Mouse (Mus musculus): ENCODE results near the gene Exoc7. TPM values are rescaled to one million over a fixed set of nuclear protein-coding genes. Genes with fewer than 3 reads are reported as not detected.

Exoc7 gene
- polyA plus RNA-seq, 1 experiment from 2014 or later = 63.8 TPM

GRCm38 (mm10) chr11:116292401-116292800, 14.6 kb downstream of the Exoc7 start:
- 93% methylated on average over 13 of the region's 13 CpGs for WGBS
- Histone ChIP-seq H3K27ac (ENCODE audit: low read depth) (no peak overlapping the region), H3K4me3 (ENCODE audit: low read depth, low read length) (no peak overlapping the region), H3K36me3 (ENCODE audit: control insufficient read depth, insufficient read depth, low read length) (peaks cover 66% of the 10 kb centered on the region), H3K4me2 (ENCODE audit: low read length) (no peak overlapping the region), H3K9me3 (ENCODE audit: control insufficient read depth, low read length) (no peaks in the 10 kb centered on the region), H3K4me1 (replicated peaks; ENCODE audit: control insufficient read depth, insufficient read depth, low read length) (0 out of 2 replicates have a peak, but pooled peaks cover 5% of the 10 kb centered on the region), H3K27me3 (replicated peaks; ENCODE audit: control insufficient read depth, insufficient read depth, low read length) (no peaks in the 10 kb centered on the region), H3K9ac (ENCODE audit: low read length) (no peak overlapping the region)
- no peak for DNase-seq (ENCODE audit: low spot score)
- ATAC-seq (replicated peaks; ENCODE audit: low FRiP score, low TSS enrichment, low read depth) = no peak

DNA sequence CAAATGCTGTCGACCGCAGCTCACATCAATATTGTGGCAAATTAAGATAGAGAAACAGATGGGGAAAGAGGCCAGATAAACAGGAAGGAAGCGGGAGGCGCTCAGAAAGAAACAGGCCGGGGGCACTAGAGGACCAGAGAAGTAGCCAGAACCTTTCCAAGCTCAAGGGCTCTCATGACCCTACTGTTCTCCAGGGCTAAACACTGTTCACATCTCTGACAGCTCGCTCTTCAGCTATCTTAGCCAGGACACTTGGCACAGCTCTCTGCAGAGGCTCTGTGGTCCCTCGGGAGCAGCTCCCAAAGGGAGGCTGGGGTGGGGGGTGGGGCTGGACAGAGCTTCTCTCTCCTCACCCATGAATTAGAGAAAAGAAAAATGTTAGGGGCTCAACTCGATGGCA, 16.5 kb downstream of the Exoc7 start:
- no peak for ATAC-seq (replicated peaks; ENCODE audit: low FRiP score, low TSS enrichment, low read depth)
- no peak overlapping the region for H3K4me3 ChIP-seq (ENCODE audit: low read depth, low read length)
- H3K4me1 ChIP-seq (replicated peaks; ENCODE audit: control insufficient read depth, insufficient read depth, low read length) = peaks cover 12% of the 10 kb centered on the region; the same call in 1 of the 2 replicates
- H3K27ac ChIP-seq (ENCODE audit: low read depth) = peak overlapping the region; percentile 36; the same call in 1 of the 2 replicates
- no peaks in the 10 kb centered on the region for H3K9me3 ChIP-seq (ENCODE audit: control insufficient read depth, low read length)
- 63% methylated on average over 8 of the region's 8 CpGs for WGBS
- DNase-seq (ENCODE audit: low spot score) = no peak
- H3K9ac ChIP-seq (ENCODE audit: low read length) = no peak overlapping the region
- peaks cover 51% of the 10 kb centered on the region for H3K36me3 ChIP-seq (ENCODE audit: control insufficient read depth, insufficient read depth, low read length)
- H3K4me2 ChIP-seq (ENCODE audit: low read length) = no peak overlapping the region
- no peaks in the 10 kb centered on the region for H3K27me3 ChIP-seq (replicated peaks; ENCODE audit: control insufficient read depth, insufficient read depth, low read length)

DNA sequence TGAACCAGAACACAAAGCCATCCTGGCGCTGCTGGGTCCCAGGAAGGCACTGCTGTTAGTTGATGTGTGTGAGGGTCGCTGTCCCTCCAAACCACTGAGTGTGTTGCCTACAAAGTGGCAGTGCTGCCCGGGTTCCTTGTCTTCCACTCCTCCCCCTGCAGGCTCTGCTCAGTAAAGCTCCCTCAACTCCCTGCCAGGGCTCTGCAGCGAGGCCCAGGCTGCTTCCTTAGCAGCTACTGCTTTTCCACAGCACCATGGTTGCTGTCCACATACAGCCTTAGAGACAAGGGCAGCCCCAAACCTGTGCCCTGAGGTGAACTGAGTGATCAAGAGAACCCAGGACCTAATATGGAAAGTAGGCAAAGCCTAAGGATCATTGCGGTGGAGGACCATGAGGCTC, 19.7 kb downstream of the Exoc7 start:
- DNase-seq (ENCODE audit: low spot score) (no peak), ATAC-seq (replicated peaks; ENCODE audit: low FRiP score, low TSS enrichment, low read depth) (no peak)
- H3K4me2 ChIP-seq (ENCODE audit: low read length) = no peak overlapping the region
- peaks cover 31% of the 10 kb centered on the region for H3K27me3 ChIP-seq (replicated peaks; ENCODE audit: control insufficient read depth, insufficient read depth, low read length)
- 74% methylated on average over 5 of the region's 5 CpGs for WGBS
- H3K9ac ChIP-seq (ENCODE audit: low read length) = no peak overlapping the region
- no peaks in the 10 kb centered on the region for H3K9me3 ChIP-seq (ENCODE audit: control insufficient read depth, low read length)
- H3K27ac ChIP-seq (ENCODE audit: low read depth) = no peak overlapping the region; the same call in 1 of the 2 replicates
- peaks cover 9% of the 10 kb centered on the region for H3K4me1 ChIP-seq (replicated peaks; ENCODE audit: control insufficient read depth, insufficient read depth, low read length)
- no peak overlapping the region for H3K4me3 ChIP-seq (ENCODE audit: low read depth, low read length)
- H3K36me3 ChIP-seq (ENCODE audit: control insufficient read depth, insufficient read depth, low read length) = peaks cover 35% of the 10 kb centered on the region

DNA sequence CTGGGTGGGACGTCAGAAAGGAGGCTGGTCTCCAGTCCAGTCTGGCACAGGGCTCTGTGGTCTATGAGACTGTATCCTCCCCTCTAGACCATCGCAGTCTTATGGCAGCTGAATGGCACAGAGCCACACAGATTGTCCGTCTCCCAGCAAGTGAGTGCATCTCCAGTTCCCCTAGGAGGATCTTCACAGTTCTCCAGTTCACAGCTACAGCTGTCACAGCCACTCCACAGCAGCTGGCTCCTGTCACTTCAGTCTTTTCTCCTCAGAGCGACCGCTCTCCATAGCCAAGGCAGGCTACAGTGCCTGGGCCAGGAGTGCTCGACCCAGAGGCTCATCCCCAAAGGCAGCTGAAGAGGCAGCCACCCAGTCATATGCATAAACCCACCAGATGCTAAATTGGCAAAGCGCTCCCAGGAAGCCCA, 21.3 kb downstream of the Exoc7 start:
- no peaks in the 10 kb centered on the region for H3K9me3 ChIP-seq (ENCODE audit: control insufficient read depth, low read length)
- 48% methylated on average over 7 of the region's 7 CpGs for WGBS
- peaks cover 17% of the 10 kb centered on the region for H3K4me1 ChIP-seq (replicated peaks; ENCODE audit: control insufficient read depth, insufficient read depth, low read length)
- no peak overlapping the region for H3K4me3 ChIP-seq (ENCODE audit: low read depth, low read length)
- DNase-seq (ENCODE audit: low spot score) (no peak), ATAC-seq (replicated peaks; ENCODE audit: low FRiP score, low TSS enrichment, low read depth) (no peak)
- peak overlapping the region; percentile 29; the same call in 1 of the 2 replicates for H3K27ac ChIP-seq (ENCODE audit: low read depth)
- peaks cover 23% of the 10 kb centered on the region for H3K36me3 ChIP-seq (ENCODE audit: control insufficient read depth, insufficient read depth, low read length)
- H3K4me2 ChIP-seq (ENCODE audit: low read length) = no peak overlapping the region
- H3K27me3 ChIP-seq (replicated peaks; ENCODE audit: control insufficient read depth, insufficient read depth, low read length) = peaks cover 47% of the 10 kb centered on the region
- H3K9ac ChIP-seq (ENCODE audit: low read length) = no peak overlapping the region

DNA sequence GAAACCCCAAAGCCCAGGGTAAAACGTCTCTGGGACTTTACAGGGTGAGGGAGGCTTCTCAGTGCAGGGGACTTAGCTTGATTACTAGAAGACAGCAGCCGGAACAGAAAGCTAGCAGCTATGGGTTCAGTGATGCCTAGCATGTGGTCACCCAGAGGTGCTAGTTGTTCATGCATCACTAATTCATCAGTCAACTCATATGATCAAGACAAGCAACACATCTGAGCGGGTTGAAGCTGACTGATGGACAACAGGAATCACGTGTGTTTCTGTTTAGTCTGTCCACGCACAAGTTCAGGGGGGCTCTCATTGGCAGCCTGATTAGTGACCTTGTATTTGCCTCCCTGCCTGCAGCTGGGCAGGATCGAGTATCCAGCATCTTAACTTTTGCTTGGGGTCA, 23.1 kb downstream of the Exoc7 start:
- no peak overlapping the region for H3K27ac ChIP-seq (ENCODE audit: low read depth)
- WGBS = 44% methylated on average over 6 of the region's 6 CpGs
- no peak overlapping the region for H3K4me3 ChIP-seq (ENCODE audit: low read depth, low read length)
- no peak overlapping the region for H3K4me2 ChIP-seq (ENCODE audit: low read length)
- peaks cover 59% of the 10 kb centered on the region for H3K27me3 ChIP-seq (replicated peaks; ENCODE audit: control insufficient read depth, insufficient read depth, low read length)
- ATAC-seq (replicated peaks; ENCODE audit: low FRiP score, low TSS enrichment, low read depth) (no peak), DNase-seq (ENCODE audit: low spot score) (no peak)
- peaks cover 13% of the 10 kb centered on the region for H3K36me3 ChIP-seq (ENCODE audit: control insufficient read depth, insufficient read depth, low read length)
- H3K9ac ChIP-seq (ENCODE audit: low read length) = no peak overlapping the region
- H3K4me1 ChIP-seq (replicated peaks; ENCODE audit: control insufficient read depth, insufficient read depth, low read length) = peaks cover 14% of the 10 kb centered on the region
- no peaks in the 10 kb centered on the region for H3K9me3 ChIP-seq (ENCODE audit: control insufficient read depth, low read length)

- H3K36me3 ChIP-seq (ENCODE audit: control insufficient read depth, insufficient read depth, low read length) = peaks cover 3% of the 10 kb centered on the region; the same call in 1 of the 2 replicates
- WGBS = 8% methylated on average over 48 of the region's 48 CpGs
- ATAC-seq (replicated peaks; ENCODE audit: low FRiP score, low TSS enrichment, low read depth) = no peak
- no peak overlapping the region for H3K4me3 ChIP-seq (ENCODE audit: low read depth, low read length)
- no peak for DNase-seq (ENCODE audit: low spot score)
- H3K9me3 ChIP-seq (ENCODE audit: control insufficient read depth, low read length) = no peaks in the 10 kb centered on the region
- no peak overlapping the region for H3K4me2 ChIP-seq (ENCODE audit: low read length)
- H3K27me3 ChIP-seq (replicated peaks; ENCODE audit: control insufficient read depth, insufficient read depth, low read length) = peaks cover 59% of the 10 kb centered on the region
- H3K27ac ChIP-seq (ENCODE audit: low read depth) = no peak overlapping the region
- peaks cover 14% of the 10 kb centered on the region for H3K4me1 ChIP-seq (replicated peaks; ENCODE audit: control insufficient read depth, insufficient read depth, low read length)
- H3K9ac ChIP-seq (ENCODE audit: low read length) = no peak overlapping the region
Measured at GRCm38 (mm10) chr11:116282912-116283521, 24.0 kb downstream of the Exoc7 start.

GRCm38 (mm10) chr11:116282089-116282488, 24.9 kb downstream of the Exoc7 start:
- DNase-seq (ENCODE audit: low spot score) = peak; percentile 75
- 3% methylated on average over 11 of the region's 11 CpGs for WGBS
- Histone ChIP-seq H3K27ac (ENCODE audit: low read depth) (no peak overlapping the region), H3K4me1 (replicated peaks; ENCODE audit: control insufficient read depth, insufficient read depth, low read length) (peaks cover 14% of the 10 kb centered on the region), H3K4me2 (ENCODE audit: low read length) (no peak overlapping the region), H3K36me3 (ENCODE audit: control insufficient read depth, insufficient read depth, low read length) (no peaks in the 10 kb centered on the region), H3K9me3 (ENCODE audit: control insufficient read depth, low read length) (no peaks in the 10 kb centered on the region), H3K4me3 (ENCODE audit: low read depth, low read length) (0 out of 2 replicates have a peak overlapping the region, but pooled peaks have one; percentile 28), H3K9ac (ENCODE audit: low read length) (no peak overlapping the region), H3K27me3 (replicated peaks; ENCODE audit: control insufficient read depth, insufficient read depth, low read length) (peaks cover 59% of the 10 kb centered on the region)
- ATAC-seq (replicated peaks; ENCODE audit: low FRiP score, low TSS enrichment, low read depth) = no peak

DNA sequence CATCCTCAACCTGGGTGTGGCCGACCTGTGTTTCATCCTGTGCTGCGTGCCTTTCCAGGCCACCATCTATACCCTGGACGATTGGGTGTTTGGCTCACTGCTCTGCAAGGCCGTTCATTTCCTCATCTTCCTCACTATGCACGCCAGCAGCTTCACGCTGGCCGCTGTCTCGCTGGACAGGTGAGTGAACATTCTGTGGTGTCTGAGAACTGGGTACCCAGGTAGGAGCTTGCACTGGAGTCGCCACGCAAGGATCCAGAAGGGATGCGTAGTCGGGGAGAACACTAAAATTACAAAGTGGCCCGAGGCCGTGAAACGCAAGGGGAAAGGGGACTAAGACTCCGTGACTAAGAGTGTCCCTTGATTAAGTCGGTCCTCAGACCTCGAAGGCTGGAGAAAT, 25.4 kb downstream of the Exoc7 start:
- Histone ChIP-seq H3K4me3 (ENCODE audit: low read depth, low read length) (peak overlapping the region; percentile 28), H3K9ac (ENCODE audit: low read length) (0 out of 2 replicates have a peak overlapping the region, but pooled peaks have one; percentile 13), H3K27ac (ENCODE audit: low read depth) (no peak overlapping the region), H3K36me3 (ENCODE audit: control insufficient read depth, insufficient read depth, low read length) (no peaks in the 10 kb centered on the region), H3K27me3 (replicated peaks; ENCODE audit: control insufficient read depth, insufficient read depth, low read length) (peaks cover 59% of the 10 kb centered on the region), H3K4me2 (ENCODE audit: low read length) (peak overlapping the region; percentile 51), H3K9me3 (ENCODE audit: control insufficient read depth, low read length) (no peaks in the 10 kb centered on the region), H3K4me1 (replicated peaks; ENCODE audit: control insufficient read depth, insufficient read depth, low read length) (peaks cover 14% of the 10 kb centered on the region)
- 3% methylated on average over 18 of the region's 18 CpGs for WGBS
- DNase-seq (ENCODE audit: low spot score) (no peak), ATAC-seq (replicated peaks; ENCODE audit: low FRiP score, low TSS enrichment, low read depth) (no peak)

Data from intestine, embryonic 14.5 days (tissue).